In the genomic region with DNA sequence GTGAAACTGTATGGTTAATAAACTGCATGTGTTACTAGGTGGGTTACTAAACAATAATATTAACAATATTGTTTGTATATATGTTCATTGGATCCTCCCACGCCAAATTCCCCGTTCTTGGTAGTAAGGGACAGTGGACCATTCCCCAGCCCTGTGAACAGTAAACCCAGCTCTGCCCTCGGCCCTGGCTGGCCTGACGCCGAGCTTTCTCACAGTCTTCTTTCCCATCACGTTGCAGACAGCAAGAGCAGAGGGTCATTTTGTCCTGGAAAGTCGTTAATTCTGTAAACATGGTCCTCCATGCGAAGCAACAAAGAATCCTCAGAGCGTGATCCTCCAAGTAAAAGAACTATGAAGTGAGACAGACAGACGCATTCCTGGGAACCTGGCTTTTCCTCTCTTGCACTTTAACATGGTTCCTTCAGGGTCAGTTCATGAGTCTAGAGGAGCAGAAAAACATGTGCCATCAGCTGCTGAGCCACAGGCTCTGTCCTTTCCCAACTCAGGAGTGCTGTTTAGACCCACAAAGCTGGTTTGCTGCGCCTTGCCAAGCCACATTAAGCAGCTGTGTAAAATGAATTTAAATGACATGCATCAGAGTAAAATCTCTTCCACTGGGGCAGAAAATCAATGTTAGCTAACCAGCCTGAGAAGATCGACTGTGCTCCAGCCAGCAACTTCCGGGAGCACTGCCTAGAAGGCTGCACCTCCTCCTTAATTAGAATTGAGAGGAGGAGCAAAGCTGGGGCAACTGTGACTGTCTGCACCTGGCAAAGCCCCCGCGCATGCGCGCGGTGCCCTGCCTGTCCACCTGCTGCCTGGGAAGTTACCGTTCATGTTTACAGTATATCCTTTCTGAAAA, we compare ENCODE assay signal across 7 mouse cellular contexts.
DNase-seq lines count a peak whose midpoint lies in the region; ATAC-seq and TF ChIP-seq lines count a peak whose summit lies in the region.

No protein-coding gene starts in this region.

- peak overlapping the region; percentile 77 for H3K27ac ChIP-seq in left cerebral cortex, adult 2 months
- peak overlapping the region; percentile 1; the same call in 1 of the 2 replicates for H3K27ac ChIP-seq in midbrain, postnatal 0 days (ENCODE audit: low read depth, low read length)

- H3K4me2 ChIP-seq in midbrain, postnatal 0 days (ENCODE audit: low read depth, low read length, poor library complexity, severe bottlenecking) = no peak overlapping the region

- TF ChIP-seq CTCF in left cerebral cortex, adult 2 months (IDR thresholded peaks at IDR 0.05) = no peak
- no peak for TF ChIP-seq CTCF in midbrain, postnatal 0 days (IDR thresholded peaks at IDR 0.05)

- ATAC-seq in frontal cortex, adult (ENCODE audit: low TSS enrichment) = peak; percentile 84
- ATAC-seq in inflammation-experienced regulatory T-cells, adult 6 months = peak; percentile 94
- ATAC-seq in midbrain, postnatal 0 days (ENCODE audit: low FRiP score) = 0 out of 2 replicates have a peak, but pooled peaks have one; percentile 41

- H3K9ac ChIP-seq in midbrain, postnatal 0 days (replicated peaks; ENCODE audit: low read length, poor library complexity, severe bottlenecking) = no peak overlapping the region

- 50% methylated on average over 19 of the region's 19 CpGs for WGBS in midbrain, postnatal 0 days

- peaks cover 3% of the 10 kb centered on the region; the same call in 1 of the 2 replicates for H3K4me1 ChIP-seq in midbrain, postnatal 0 days (ENCODE audit: insufficient read depth, low read length)

- H3K9me3 ChIP-seq in midbrain, postnatal 0 days (ENCODE audit: low read length) = no peaks in the 10 kb centered on the region

- DNase-seq in ES-CJ7 (ENCODE audit: low read depth, low spot score) = peak; percentile 16
- DNase-seq in adrenal gland, postnatal 36 days = peak; percentile 27 to 72
- peak; percentile 73 to 80 for DNase-seq in left cerebral cortex, adult 2 months (ENCODE audit: extremely low spot score in 1 of 2, low spot score in 2 of 2)
- peak; percentile 80 for DNase-seq in midbrain, postnatal 0 days (ENCODE audit: low spot score)
- DNase-seq in spleen, postnatal 14 days (ENCODE audit: low spot score in 2 of 2) = peak; percentile 58 to 60

- intact Hi-C loops in left cerebral cortex, adult 2 months (cut with DNase I) = no loop called here

- no peak overlapping the region for H3K4me3 ChIP-seq in left cerebral cortex, adult 2 months
- no peak overlapping the region for H3K4me3 ChIP-seq in midbrain, postnatal 0 days (ENCODE audit: low read depth, low read length)

- H3K27me3 ChIP-seq in midbrain, postnatal 0 days (ENCODE audit: insufficient read depth, low read length) = no peaks in the 10 kb centered on the region

- H3K36me3 ChIP-seq in midbrain, postnatal 0 days (ENCODE audit: insufficient read depth, low read length) = peaks cover 9% of the 10 kb centered on the region

Comparison
In these comparisons a context has a peak if more than half of its experiments do, and no peak if none do; other contexts are left out.
1. DNase-seq: peak in every context shown above with its lines; median percentile 80 in midbrain, postnatal 0 days; 76 in left cerebral cortex, adult 2 months; 59 in spleen, postnatal 14 days; 50 in adrenal gland, postnatal 36 days; 16 in ES-CJ7.
2. ATAC-seq: peak in every context shown above with its lines; median percentile 94 in inflammation-experienced regulatory T-cells, adult 6 months; 84 in frontal cortex, adult; 41 in midbrain, postnatal 0 days.